Mouse (Mus musculus) CH12.LX (cell line): ENCODE data around the gene Arhgef3. TPM values are rescaled to one million over a fixed set of nuclear protein-coding genes. Genes with fewer than 3 reads are reported as not detected.

Source experiments
- DNase-seq: peaks from one replicate; pipeline ENCODE4 v3.0.0-alpha.2; 2013; ENCODE audit errors: extremely low read depth
- H3K27ac ChIP-seq: 2 replicates; pipeline ENCODE4 v1.5.1; 2012; ENCODE audit warnings: low read depth, mild to moderate bottlenecking, control low read depth, moderate library complexity; ENCODE audit not compliant: insufficient read depth
- H3K27me3 ChIP-seq: replicated peaks from 2 replicates; pipeline ENCODE3; 2012; ENCODE audit warnings: inconsistent platforms
- H3K36me3 ChIP-seq, 2 experiments: replicated peaks in 1 of 2; 2 replicates each; pipeline versions ENCODE3 to v1.6.1; 2012; ENCODE audit warnings: inconsistent platforms in 1 of 2, low read length in 1 of 2, mild to moderate bottlenecking in 1 of 2, mixed read lengths in 1 of 2, moderate library complexity in 1 of 2; ENCODE audit not compliant: control insufficient read depth in 1 of 2, insufficient read depth in 1 of 2
- H3K4me1 ChIP-seq, 2 experiments: 2 replicates each; pipeline ENCODE4 v1.6.1; 2012; ENCODE audit warnings: inconsistent platforms in 1 of 2, moderate library complexity in 1 of 2; ENCODE audit not compliant: insufficient read depth in 2 of 2, control insufficient read depth in 1 of 2
- H3K4me2 ChIP-seq: 2 replicates; pipeline ENCODE4 v1.6.1; 2012; ENCODE audit warnings: low read depth, mild to moderate bottlenecking, control low read depth; ENCODE audit not compliant: poor library complexity, insufficient read depth, severe bottlenecking
- H3K4me3 ChIP-seq, 3 experiments: fragments of 150-350 bp in 1 of 3; sonication (generic) in 1 of 3; replicated peaks in 1 of 3; 2 replicates each; pipeline versions ENCODE3 to v1.5.1; 2011 to 2012; ENCODE audit warnings: low read depth in 2 of 3, low read length in 2 of 3, mild to moderate bottlenecking in 2 of 3, moderate library complexity in 2 of 3, control low read depth in 1 of 3, improper control_type of control experiment in 1 of 3, inconsistent platforms in 1 of 3, mixed read lengths in 1 of 3; ENCODE audit not compliant: poor library complexity in 1 of 3
- H3K79me2 ChIP-seq: replicated peaks from 2 replicates; pipeline ENCODE4 v1.6.1; 2012; ENCODE audit warnings: mild to moderate bottlenecking, moderate library complexity; ENCODE audit not compliant: control insufficient read depth, poor library complexity, insufficient read depth, severe bottlenecking; ENCODE audit errors: extremely low read depth
- H3K9ac ChIP-seq: 2 replicates; pipeline ENCODE4 v1.6.1; 2012; ENCODE audit warnings: low read depth, mild to moderate bottlenecking, control low read depth, moderate library complexity; ENCODE audit not compliant: insufficient read depth
- H3K9me3 ChIP-seq: replicated peaks from 2 replicates; pipeline ENCODE3; 2012; ENCODE audit warnings: low read length, inconsistent platforms, mixed read lengths
- BHLHE40 ChIP-seq: IDR thresholded peaks from 2 replicates; pipeline ENCODE4 v1.6.1; 2011; ENCODE audit warnings: mild to moderate bottlenecking, low read depth, low read length, improper control_type of control experiment
- CHD1 ChIP-seq: IDR thresholded peaks from 2 replicates; pipeline ENCODE4 v1.6.1; 2012; ENCODE audit warnings: low read depth, low read length, improper control_type of control experiment, inconsistent platforms
- ELF1 ChIP-seq: IDR thresholded peaks from 2 replicates; pipeline ENCODE4 v1.6.1; 2014; ENCODE audit warnings: low read depth, mild to moderate bottlenecking, inconsistent platforms, low read length, improper control_type of control experiment
- EP300 ChIP-seq: IDR thresholded peaks from 2 replicates; pipeline ENCODE4 v1.6.1; 2011; ENCODE audit warnings: low read length, improper control_type of control experiment
- ETS1 ChIP-seq: conservative IDR thresholded peaks from 2 replicates; pipeline ENCODE4 v1.6.1; 2012; ENCODE audit warnings: low read depth, mild to moderate bottlenecking, inconsistent platforms, low read length, improper control_type of control experiment, moderate library complexity
- GABPA ChIP-seq: IDR thresholded peaks from 2 replicates; pipeline ENCODE4 v1.6.1; 2012; ENCODE audit warnings: low read depth, low read length, improper control_type of control experiment, inconsistent platforms; ENCODE audit not compliant: insufficient replicate concordance
- HCFC1 ChIP-seq: IDR thresholded peaks from 2 replicates; pipeline ENCODE4 v1.6.1; 2012; ENCODE audit warnings: low read depth, mild to moderate bottlenecking, inconsistent platforms, low read length, improper control_type of control experiment
- IRF4 ChIP-seq: IDR thresholded peaks from 2 replicates; pipeline ENCODE4 v1.6.1; 2014; ENCODE audit warnings: low read depth, mild to moderate bottlenecking, inconsistent platforms, low read length, improper control_type of control experiment
- JUND ChIP-seq: conservative IDR thresholded peaks from 2 replicates; pipeline ENCODE4 v1.6.1; 2011; ENCODE audit warnings: low read depth, low read length, improper control_type of control experiment
- KAT2A ChIP-seq: IDR thresholded peaks from 2 replicates; pipeline ENCODE4 v1.6.1; 2012; ENCODE audit warnings: low read length, improper control_type of control experiment, inconsistent platforms; ENCODE audit not compliant: insufficient replicate concordance
- MAFK ChIP-seq: IDR thresholded peaks from 2 replicates; pipeline ENCODE4 v1.6.1; 2011; ENCODE audit warnings: low read length, improper control_type of control experiment; ENCODE audit not compliant: insufficient replicate concordance
- MAZ ChIP-seq: IDR thresholded peaks from 2 replicates; pipeline ENCODE4 v1.6.1; 2012; ENCODE audit warnings: low read depth, mild to moderate bottlenecking, inconsistent platforms, low read length, improper control_type of control experiment, moderate library complexity
- MEF2A ChIP-seq: IDR thresholded peaks from 2 replicates; pipeline ENCODE4 v1.6.1; 2014; ENCODE audit warnings: low read depth, mild to moderate bottlenecking, inconsistent platforms, low read length, improper control_type of control experiment, borderline replicate concordance
- MXI1 ChIP-seq: IDR thresholded peaks from 2 replicates; pipeline ENCODE4 v1.6.1; 2011; ENCODE audit warnings: mild to moderate bottlenecking, low read depth, low read length, improper control_type of control experiment
- MYC ChIP-seq: IDR thresholded peaks from 2 replicates; pipeline ENCODE4 v1.6.1; 2011; ENCODE audit warnings: low read depth, mild to moderate bottlenecking, improper control_type of control experiment, low read length
- NRF1 ChIP-seq: IDR thresholded peaks from 2 replicates; pipeline ENCODE4 v1.6.1; 2014; ENCODE audit warnings: low read depth, mild to moderate bottlenecking, inconsistent platforms, low read length, improper control_type of control experiment, moderate library complexity
- PAX5 ChIP-seq: IDR thresholded peaks from 2 replicates; pipeline ENCODE4 v1.6.1; 2012; ENCODE audit warnings: low read length, inconsistent platforms, mixed read lengths
- POLR2A ChIP-seq: IDR thresholded peaks from 2 replicates; pipeline ENCODE4 v1.6.1; 2011; ENCODE audit warnings: low read depth, mild to moderate bottlenecking, improper control_type of control experiment, low read length
- RCOR1 ChIP-seq: conservative IDR thresholded peaks from 2 replicates; pipeline ENCODE4 v1.6.1; 2012; ENCODE audit warnings: low read depth, mild to moderate bottlenecking, inconsistent platforms, low read length, improper control_type of control experiment
- UBTF ChIP-seq: IDR thresholded peaks from 2 replicates; pipeline ENCODE4 v1.6.1; 2012; ENCODE audit warnings: low read depth, mild to moderate bottlenecking, inconsistent platforms, low read length, improper control_type of control experiment, moderate library complexity
- ZMIZ1 ChIP-seq: IDR thresholded peaks from 2 replicates; pipeline ENCODE4 v1.6.1; 2012; ENCODE audit warnings: low read depth, mild to moderate bottlenecking, inconsistent platforms, low read length, improper control_type of control experiment
- ZNF384 ChIP-seq: IDR thresholded peaks from 2 replicates; pipeline ENCODE4 v1.6.1; 2012; ENCODE audit warnings: low read depth, low read length, improper control_type of control experiment, inconsistent platforms
- dilution Hi-C: fragments of 300-500 bp; cut with MboI; formaldehyde crosslinking; loops from 2 replicates; pipeline ENCODE4 v1.14.3; 2020; ENCODE audit warnings: low sequenced_read_pairs; ENCODE audit not compliant: extremely low pct_unique_long_range_greater_than_20kb, extremely low pct_ligation_motif_present
- in situ Hi-C: fragments of 300-500 bp; cut with MboI; formaldehyde crosslinking; loops from 3 replicates; pipeline ENCODE4 v1.14.3; 2019; ENCODE audit warnings: low sequenced_read_pairs, low pct_ligation_motif_present, low pct_unique_long_range_greater_than_20kb, mixed read lengths
- polyA plus RNA-seq: library from polyadenylated mRNA; unstranded; fragments of >175 nt; gene quantifications from 2 replicates; pipeline ENCODE4 v1.2.1, GENCODE M21; 2012; ENCODE audit warnings: low read depth; ENCODE audit not compliant: insufficient read length
- total RNA-seq, 2 experiments: library from RNA; depleted of rRNA; stranded (reverse); fragments of 300-350 nt in 1 of 2; fragments of >200 nt in 1 of 2; gene quantifications; 2 replicates each; pipeline ENCODE4 v1.2.3; 2012 to 2014

The Arhgef3 gene
- total and polyA plus RNA-seq, 3 experiments, result 0.51 to 0.64 (median 0.62) TPM

DNA sequence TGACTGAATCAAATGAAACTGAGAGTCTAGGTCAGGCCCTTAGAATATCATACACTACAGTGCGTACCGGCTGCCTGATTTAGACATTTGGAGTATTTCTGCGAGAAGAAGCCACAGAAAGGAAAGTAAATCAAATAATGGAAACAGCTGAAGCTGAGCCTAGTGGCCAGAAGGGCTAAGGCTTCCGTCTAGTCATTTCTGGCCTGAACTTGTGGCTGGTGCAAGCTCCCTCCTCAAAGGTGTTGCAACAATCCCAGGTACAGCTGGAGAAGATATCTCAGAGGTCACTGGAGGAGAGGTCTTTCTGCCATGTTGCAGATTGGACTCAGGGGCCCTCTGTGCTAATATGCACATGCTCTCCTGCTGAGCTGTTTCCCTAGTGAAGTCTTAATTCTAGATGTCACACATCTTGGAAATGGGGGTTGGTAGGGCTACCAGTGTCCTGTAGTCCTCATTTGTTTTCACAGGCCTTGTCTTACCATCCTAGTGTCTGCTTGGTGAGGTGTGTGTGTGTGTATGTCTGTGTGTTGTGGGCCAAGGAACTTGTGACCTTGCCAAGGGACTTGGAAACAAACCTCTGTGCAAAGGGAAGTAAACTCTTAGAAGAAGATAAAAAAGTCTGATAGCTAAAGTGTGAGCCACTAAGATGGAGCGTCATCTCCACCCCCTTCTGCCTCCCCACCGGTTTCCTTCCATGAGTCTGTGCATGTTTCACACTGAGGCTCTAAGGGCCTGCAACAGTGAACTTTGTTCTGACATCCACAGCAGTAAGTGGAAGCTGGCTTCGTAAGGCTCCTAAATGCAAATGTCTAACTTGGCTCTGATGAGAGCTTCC is 230.6 kb downstream of the Arhgef3 start (continued):
- TF ChIP-seq MYC (no peak), KAT2A (no peak), NRF1 (no peak), JUND (no peak), POLR2A (no peak), ETS1 (peak; percentile 47; the same call in 1 of the 2 replicates), UBTF (no peak), GABPA (no peak)

DNA sequence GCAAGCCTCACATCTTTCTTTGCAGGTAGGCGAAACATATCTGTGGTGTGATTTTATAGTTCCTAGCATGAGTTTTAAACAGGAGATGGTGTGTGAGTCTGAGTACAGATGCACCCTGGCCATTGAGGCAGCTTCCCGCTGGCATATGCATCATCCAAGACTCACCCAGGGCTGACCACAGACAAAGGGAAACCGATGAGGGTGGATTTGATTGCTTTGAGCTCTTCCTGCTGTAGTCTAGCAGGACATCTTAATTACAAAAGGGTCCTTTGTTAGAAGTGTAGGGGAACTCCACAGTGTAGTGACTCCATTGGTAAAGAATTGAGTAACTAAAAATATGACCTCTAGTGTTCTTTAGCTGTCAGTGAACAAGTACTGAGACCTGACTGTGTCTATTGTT is 232.5 kb downstream of the Arhgef3 start:
- Histone ChIP-seq H3K4me1 (peaks cover 10 to 47% of the 10 kb centered on the region in 2 experiments; a peak in 3 of 4 replicates), H3K27me3 (no peaks in the 10 kb centered on the region), H3K9me3 (no peaks in the 10 kb centered on the region), H3K4me3 (no peak overlapping the region)
- DNase-seq, result no peak
- in situ Hi-C loops, result no loop called here
- TF ChIP-seq HCFC1, result no peak
- no peak for TF ChIP-seq ZMIZ1
- TF ChIP-seq ETS1, result no peak
- TF ChIP-seq MEF2A, result no peak
- TF ChIP-seq ELF1, result no peak
- TF ChIP-seq RCOR1, result no peak
- no peak for TF ChIP-seq ZNF384
- no peak for TF ChIP-seq IRF4
- no peak for TF ChIP-seq CHD1
- no peak for TF ChIP-seq MXI1
- TF ChIP-seq MAZ, result no peak
- TF ChIP-seq EP300, result no peak
- TF ChIP-seq PAX5, result no peak
- no peak for TF ChIP-seq BHLHE40
- TF ChIP-seq MAFK, result no peak
- TF ChIP-seq MYC, result no peak
- TF ChIP-seq POLR2A, result no peak
- TF ChIP-seq, all 38 proteins: peak for 0
- H3K4me2 ChIP-seq, result no peak overlapping the region
- no peak overlapping the region for H3K9ac ChIP-seq
- H3K36me3 ChIP-seq, result no peaks in the 10 kb centered on the region
- H3K79me2 ChIP-seq, result no peaks in the 10 kb centered on the region
- dilution Hi-C loops, result no loop called here
- H3K27ac ChIP-seq, result no peak overlapping the region
